Mouse (Mus musculus): ENCODE measurements around the gene Gtpbp6. TPM values are rescaled to one million over a fixed set of nuclear protein-coding genes. Genes with fewer than 3 reads are reported as not detected.

Gene Gtpbp6
- polyA plus RNA-seq, 1 experiment from 2014 or later, result 17.0 TPM

GRCm38 (mm10) chr5:110106901-110107564, 964 bp downstream of the Gtpbp6 start:
- TF ChIP-seq EP300 (optimal IDR thresholded peaks at IDR 0.05) (no peak), CTCF (IDR thresholded peaks at IDR 0.05; ENCODE audit: low read depth) (0 out of 2 replicates have a peak, but pooled peaks have one; percentile 1)
- Histone ChIP-seq H3K4me2 (replicated peaks; ENCODE audit: low read depth) (peak overlapping the region; percentile 75), H3K9ac (ENCODE audit: low read length) (peak overlapping the region; percentile 89), H3K9me3 (ENCODE audit: control insufficient read depth, low read length) (0 out of 2 replicates have a peak, but pooled peaks cover 4% of the 10 kb centered on the region), H3K4me1 (replicated peaks; ENCODE audit: control insufficient read depth, insufficient read depth) (no peaks in the 10 kb centered on the region), H3K36me3 (ENCODE audit: control insufficient read depth, insufficient read depth, low read length) (peaks cover 30% of the 10 kb centered on the region), H3K27me3 (ENCODE audit: control insufficient read depth, insufficient read depth, low read length) (no peaks in the 10 kb centered on the region), H3K4me3 (ENCODE audit: low read depth, low read length) (peak overlapping the region; percentile 81), H3K27ac (replicated peaks) (peak overlapping the region; percentile 100)
- ATAC-seq (ENCODE audit: low FRiP score, low TSS enrichment) (no peak; the same call in 1 of the 2 replicates), DNase-seq (ENCODE audit: low spot score) (no peak)
- WGBS, result 17% methylated on average over 38 of the region's 41 CpGs

GRCm38 (mm10) chr5:110106140-110106871, 1.7 kb downstream of the Gtpbp6 start:
- ATAC-seq (ENCODE audit: low FRiP score, low TSS enrichment), result no peak
- peaks cover 30% of the 10 kb centered on the region for H3K36me3 ChIP-seq (ENCODE audit: control insufficient read depth, insufficient read depth, low read length)
- peak overlapping the region; percentile 100; the same call in 1 of the 2 replicates for H3K27ac ChIP-seq (replicated peaks)
- peaks cover 4% of the 10 kb centered on the region for H3K4me1 ChIP-seq (replicated peaks; ENCODE audit: control insufficient read depth, insufficient read depth)
- H3K9ac ChIP-seq (ENCODE audit: low read length), result peak overlapping the region; percentile 89; the same call in 1 of the 2 replicates
- WGBS, result 95% methylated on average over 26 of the region's 26 CpGs
- H3K27me3 ChIP-seq (ENCODE audit: control insufficient read depth, insufficient read depth, low read length), result no peaks in the 10 kb centered on the region
- no peak for TF ChIP-seq CTCF (IDR thresholded peaks at IDR 0.05; ENCODE audit: low read depth)
- no peak for TF ChIP-seq EP300 (optimal IDR thresholded peaks at IDR 0.05)
- 0 out of 2 replicates have a peak, but pooled peaks cover 4% of the 10 kb centered on the region for H3K9me3 ChIP-seq (ENCODE audit: control insufficient read depth, low read length)
- DNase-seq (ENCODE audit: low spot score), result peak; percentile 18
- H3K4me3 ChIP-seq (ENCODE audit: low read depth, low read length), result peak overlapping the region; percentile 81; the same call in 1 of the 2 replicates
- peak overlapping the region; percentile 75 for H3K4me2 ChIP-seq (replicated peaks; ENCODE audit: low read depth)

GRCm38 (mm10) chr5:110104616-110105380, 3.2 kb downstream of the Gtpbp6 start:
- H3K4me1 ChIP-seq (replicated peaks; ENCODE audit: control insufficient read depth, insufficient read depth), result peaks cover 7% of the 10 kb centered on the region
- TF ChIP-seq CTCF (IDR thresholded peaks at IDR 0.05; ENCODE audit: low read depth) (no peak), EP300 (optimal IDR thresholded peaks at IDR 0.05) (no peak)

GRCm38 (mm10) chr5:110103901-110104615, 3.9 kb downstream of the Gtpbp6 start:
- Histone ChIP-seq H3K27me3 (ENCODE audit: control insufficient read depth, insufficient read depth, low read length) (no peaks in the 10 kb centered on the region), H3K9ac (ENCODE audit: low read length) (no peak overlapping the region), H3K36me3 (ENCODE audit: control insufficient read depth, insufficient read depth, low read length) (peaks cover 30% of the 10 kb centered on the region), H3K4me2 (replicated peaks; ENCODE audit: low read depth) (no peak overlapping the region), H3K27ac (replicated peaks) (no peak overlapping the region), H3K4me3 (ENCODE audit: low read depth, low read length) (no peak overlapping the region), H3K9me3 (ENCODE audit: control insufficient read depth, low read length) (0 out of 2 replicates have a peak, but pooled peaks cover 4% of the 10 kb centered on the region), H3K4me1 (replicated peaks; ENCODE audit: control insufficient read depth, insufficient read depth) (peaks cover 7% of the 10 kb centered on the region)
- TF ChIP-seq EP300 (optimal IDR thresholded peaks at IDR 0.05) (no peak), CTCF (IDR thresholded peaks at IDR 0.05; ENCODE audit: low read depth) (no peak)
- WGBS, result 93% methylated on average over 27 of the region's 27 CpGs
- ATAC-seq (ENCODE audit: low FRiP score, low TSS enrichment), result no peak
- peak; percentile 13 for DNase-seq (ENCODE audit: low spot score)

More at GRCm38 (mm10) chr5:110104616-110105380, 3.2 kb downstream of the Gtpbp6 start:
- peak; percentile 14 for DNase-seq (ENCODE audit: low spot score)
- Histone ChIP-seq H3K9me3 (ENCODE audit: control insufficient read depth, low read length) (0 out of 2 replicates have a peak, but pooled peaks cover 4% of the 10 kb centered on the region), H3K4me2 (replicated peaks; ENCODE audit: low read depth) (no peak overlapping the region), H3K27ac (replicated peaks) (no peak overlapping the region), H3K36me3 (ENCODE audit: control insufficient read depth, insufficient read depth, low read length) (peaks cover 30% of the 10 kb centered on the region), H3K4me3 (ENCODE audit: low read depth, low read length) (no peak overlapping the region), H3K27me3 (ENCODE audit: control insufficient read depth, insufficient read depth, low read length) (no peaks in the 10 kb centered on the region), H3K9ac (ENCODE audit: low read length) (no peak overlapping the region)
- no peak for ATAC-seq (ENCODE audit: low FRiP score, low TSS enrichment)
- 96% methylated on average over 36 of the region's 36 CpGs for WGBS

Data from stomach, postnatal 0 days (tissue).